Mouse (Mus musculus): ENCODE results near the gene Zfp64. TPM values are rescaled to one million over a fixed set of nuclear protein-coding genes. Genes with fewer than 3 reads are reported as not detected.

Zfp64 gene
- total RNA-seq, 2 experiments from 2014 or later: 6.1 to 6.3 TPM

- no peak for DNase-seq
These were observed 6.9 kb downstream of the Zfp64 start for GRCm38 (mm10) chr2:168948506-168948905.

- no peak for DNase-seq
These were observed 7.7 kb downstream of the Zfp64 start for GRCm38 (mm10) chr2:168947663-168948062.

GRCm38 (mm10) chr2:168944011-168944410 is 11.4 kb downstream of the Zfp64 start:
- DNase-seq: no peak

GRCm38 (mm10) chr2:168939941-168940340 is 15.4 kb downstream of the Zfp64 start:
- DNase-seq: no peak

- DNase-seq: no peak
These were observed 16.0 kb downstream of the Zfp64 start for GRCm38 (mm10) chr2:168939261-168939933.

- DNase-seq: no peak
These were observed 18.5 kb downstream of the Zfp64 start for GRCm38 (mm10) chr2:168936896-168937295.

GRCm38 (mm10) chr2:168935165-168935564 is 20.2 kb downstream of the Zfp64 start:
- DNase-seq: no peak

GRCm38 (mm10) chr2:168931686-168932085 is 23.7 kb downstream of the Zfp64 start:
- DNase-seq: no peak

- no peak for DNase-seq
These were observed 25.7 kb downstream of the Zfp64 start for GRCm38 (mm10) chr2:168929691-168930090.

GRCm38 (mm10) chr2:168927401-168927800 is 28.0 kb downstream of the Zfp64 start:
- no peak for DNase-seq

- DNase-seq: no peak
These were observed 29.1 kb downstream of the Zfp64 start for GRCm38 (mm10) chr2:168926257-168926810.

- DNase-seq: no peak
These were observed 31.7 kb downstream of the Zfp64 start for GRCm38 (mm10) chr2:168923706-168924105.

- DNase-seq: no peak
These were observed 32.9 kb downstream of the Zfp64 start for GRCm38 (mm10) chr2:168922466-168922865.

GRCm38 (mm10) chr2:168920007-168920406 is 35.4 kb downstream of the Zfp64 start:
- DNase-seq: no peak

- no peak for DNase-seq
These were observed 42.3 kb downstream of the Zfp64 start for GRCm38 (mm10) chr2:168912901-168913721.

GRCm38 (mm10) chr2:168912051-168912891 is 43.1 kb downstream of the Zfp64 start:
- no peak for DNase-seq

- no peak for DNase-seq
These were observed 43.9 kb downstream of the Zfp64 start for GRCm38 (mm10) chr2:168911527-168911926.

GRCm38 (mm10) chr2:168906022-168906421 is 49.4 kb downstream of the Zfp64 start:
- no peak for DNase-seq

- DNase-seq: no peak
These were observed 50.5 kb downstream of the Zfp64 start for GRCm38 (mm10) chr2:168904846-168905245.

- no peak for DNase-seq
These were observed 51.2 kb downstream of the Zfp64 start for GRCm38 (mm10) chr2:168904188-168904587.

GRCm38 (mm10) chr2:168902634-168903033 is 52.8 kb downstream of the Zfp64 start:
- DNase-seq: no peak

GRCm38 (mm10) chr2:168897906-168898305 is 57.5 kb downstream of the Zfp64 start:
- DNase-seq: no peak

Data from gastrocnemius, postnatal 25 days (tissue).